Mouse (Mus musculus): ENCODE data around the gene Sox5. TPM values are rescaled to one million over a fixed set of nuclear protein-coding genes. Genes with fewer than 3 reads are reported as not detected.

The Sox5 gene
- total and polyA plus RNA-seq, 3 experiments = 0.08 to 0.47 (median 0.46) TPM

GRCm38 (mm10) chr6:144286122-144286521 lies 495.7 kb downstream of the Sox5 start:
- in situ Hi-C loops (cut with MboI; ENCODE audit: low pct_ligation_motif_present, low pct_unique_long_range_greater_than_20kb, low sequenced_read_pairs) (no loop called here), dilution Hi-C loops (cut with MboI; ENCODE audit: extremely low pct_ligation_motif_present, extremely low pct_unique_long_range_greater_than_20kb, low sequenced_read_pairs) (no loop called here)
- Histone ChIP-seq H3K36me3 (replicated peaks in 1 of 2; ENCODE audit: control insufficient read depth in 1 of 2, insufficient read depth in 1 of 2, low read length in 1 of 2) (no peaks in the 10 kb centered on the region), H3K4me1 (ENCODE audit: control insufficient read depth in 1 of 2, insufficient read depth in 2 of 2) (no peaks in the 10 kb centered on the region), H3K4me2 (ENCODE audit: insufficient read depth, low read depth, poor library complexity, severe bottlenecking) (no peak overlapping the region), H3K27ac (ENCODE audit: insufficient read depth, low read depth) (no peak overlapping the region), H3K27me3 (replicated peaks) (no peaks in the 10 kb centered on the region), H3K79me2 (replicated peaks; ENCODE audit: control insufficient read depth, extremely low read depth, insufficient read depth, poor library complexity, severe bottlenecking) (no peaks in the 10 kb centered on the region), H3K9ac (ENCODE audit: insufficient read depth, low read depth) (no peak overlapping the region), H3K4me3 (replicated peaks in 1 of 3; ENCODE audit: low read depth in 2 of 3, low read length in 2 of 3, poor library complexity in 1 of 3) (no peak overlapping the region), H3K9me3 (replicated peaks; ENCODE audit: low read length) (no peaks in the 10 kb centered on the region)
- TF ChIP-seq POLR2A (IDR thresholded peaks at IDR 0.05; ENCODE audit: low read depth, low read length) (no peak), PAX5 (IDR thresholded peaks at IDR 0.05; ENCODE audit: low read length) (no peak), JUND (conservative IDR thresholded peaks at IDR 0.05; ENCODE audit: low read depth, low read length) (no peak)
- DNase-seq (ENCODE audit: extremely low read depth) = no peak

GRCm38 (mm10) chr6:144283191-144283590 lies 498.6 kb downstream of the Sox5 start:
- no peak overlapping the region for H3K4me3 ChIP-seq (replicated peaks in 1 of 3; ENCODE audit: low read depth in 2 of 3, low read length in 2 of 3, poor library complexity in 1 of 3)
- H3K9ac ChIP-seq (ENCODE audit: insufficient read depth, low read depth) = no peak overlapping the region
- no peaks in the 10 kb centered on the region for H3K9me3 ChIP-seq (replicated peaks; ENCODE audit: low read length)
- no peaks in the 10 kb centered on the region for H3K79me2 ChIP-seq (replicated peaks; ENCODE audit: control insufficient read depth, extremely low read depth, insufficient read depth, poor library complexity, severe bottlenecking)
- dilution Hi-C loops (cut with MboI; ENCODE audit: extremely low pct_ligation_motif_present, extremely low pct_unique_long_range_greater_than_20kb, low sequenced_read_pairs) = no loop called here
- H3K36me3 ChIP-seq (replicated peaks in 1 of 2; ENCODE audit: control insufficient read depth in 1 of 2, insufficient read depth in 1 of 2, low read length in 1 of 2) = no peaks in the 10 kb centered on the region
- DNase-seq (ENCODE audit: extremely low read depth) = no peak
- no peak overlapping the region for H3K4me2 ChIP-seq (ENCODE audit: insufficient read depth, low read depth, poor library complexity, severe bottlenecking)
- in situ Hi-C loops (cut with MboI; ENCODE audit: low pct_ligation_motif_present, low pct_unique_long_range_greater_than_20kb, low sequenced_read_pairs) = no loop called here
- no peaks in the 10 kb centered on the region for H3K4me1 ChIP-seq (ENCODE audit: control insufficient read depth in 1 of 2, insufficient read depth in 2 of 2)
- no peaks in the 10 kb centered on the region for H3K27me3 ChIP-seq (replicated peaks)
- TF ChIP-seq UBTF (IDR thresholded peaks at IDR 0.05; ENCODE audit: low read depth, low read length) (no peak), RAD21 (IDR thresholded peaks at IDR 0.05; ENCODE audit: low read depth, low read length) (no peak), CHD1 (IDR thresholded peaks at IDR 0.05; ENCODE audit: low read depth, low read length) (no peak), PAX5 (IDR thresholded peaks at IDR 0.05; ENCODE audit: low read length) (no peak), E2F4 (IDR thresholded peaks at IDR 0.05; ENCODE audit: insufficient replicate concordance, low read depth, low read length) (no peak), KAT2A (IDR thresholded peaks at IDR 0.05; ENCODE audit: insufficient replicate concordance, low read length) (no peak), RCOR1 (conservative IDR thresholded peaks at IDR 0.05; ENCODE audit: low read depth, low read length) (no peak), POLR2AphosphoS2 (IDR thresholded peaks at IDR 0.05; ENCODE audit: low read depth, low read length) (no peak), CTCF (conservative IDR thresholded peaks at IDR 0.05 in 1 of 2, IDR thresholded peaks at IDR 0.05 in 1 of 2; ENCODE audit: low read depth in 2 of 2, low read length in 2 of 2) (no peak), ZC3H11A (IDR thresholded peaks at IDR 0.05; ENCODE audit: low read depth, low read length) (no peak), ETS1 (conservative IDR thresholded peaks at IDR 0.05; ENCODE audit: low read depth, low read length) (no peak), MAX (IDR thresholded peaks at IDR 0.05; ENCODE audit: low read length) (no peak), TBP (conservative IDR thresholded peaks at IDR 0.05; ENCODE audit: low read depth, low read length) (no peak), MAFK (IDR thresholded peaks at IDR 0.05; ENCODE audit: insufficient replicate concordance, low read length) (no peak), IRF4 (IDR thresholded peaks at IDR 0.05; ENCODE audit: low read depth, low read length) (no peak), NRF1 (IDR thresholded peaks at IDR 0.05; ENCODE audit: low read depth, low read length) (no peak), MYC (IDR thresholded peaks at IDR 0.05; ENCODE audit: low read depth, low read length) (no peak)
- no peak overlapping the region for H3K27ac ChIP-seq (ENCODE audit: insufficient read depth, low read depth)

Measured in CH12.LX (cell line).